Mouse (Mus musculus): Measurements from ENCODE around the gene Ndufa8. TPM values are rescaled to one million over a fixed set of nuclear protein-coding genes. Genes with fewer than 3 reads are reported as not detected.
A peak's percentile ranks its signal among the peaks of the same experiment; 100 is the strongest.

Ndufa8 gene
- polyA plus RNA-seq, 1 experiment: 78.4 TPM

DNA sequence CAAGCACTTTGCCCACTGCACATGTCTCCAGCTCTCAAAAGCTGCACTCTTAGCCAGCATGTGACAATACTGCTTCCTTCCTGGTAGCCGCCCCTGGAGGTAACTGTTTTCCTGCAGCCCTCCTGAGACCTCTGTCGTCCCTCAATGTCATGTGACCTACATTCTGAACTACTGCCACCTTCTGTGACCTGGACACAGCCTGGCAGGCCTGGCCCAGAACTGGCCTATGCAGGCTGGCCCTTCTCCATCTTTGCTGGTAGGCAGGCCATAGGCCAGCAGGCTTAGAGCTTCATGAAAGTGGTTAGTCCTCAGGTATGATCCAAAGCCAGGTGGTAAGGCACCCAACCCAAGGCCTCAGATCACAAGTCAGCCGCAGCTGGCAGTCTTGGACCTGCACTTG, 24.6 kb upstream of the Ndufa8 start:
- Histone ChIP-seq H3K36me3 (ENCODE audit: control insufficient read depth, insufficient read depth, low read length) (no peaks in the 10 kb centered on the region; the same call in 1 of the 2 replicates), H3K4me3 (ENCODE audit: control insufficient read depth, low read depth, low read length) (no peak overlapping the region), H3K4me1 (ENCODE audit: control insufficient read depth, insufficient read depth, low read length) (no peaks in the 10 kb centered on the region), H3K27ac (ENCODE audit: control insufficient read depth, insufficient read depth, low read depth, low read length) (no peak overlapping the region), H3K27me3 (ENCODE audit: control insufficient read depth, insufficient read depth, low read length) (no peaks in the 10 kb centered on the region)
- no peak for TF ChIP-seq POLR2A (IDR thresholded peaks at IDR 0.05; ENCODE audit: control insufficient read depth, low read depth, low read length)

DNA sequence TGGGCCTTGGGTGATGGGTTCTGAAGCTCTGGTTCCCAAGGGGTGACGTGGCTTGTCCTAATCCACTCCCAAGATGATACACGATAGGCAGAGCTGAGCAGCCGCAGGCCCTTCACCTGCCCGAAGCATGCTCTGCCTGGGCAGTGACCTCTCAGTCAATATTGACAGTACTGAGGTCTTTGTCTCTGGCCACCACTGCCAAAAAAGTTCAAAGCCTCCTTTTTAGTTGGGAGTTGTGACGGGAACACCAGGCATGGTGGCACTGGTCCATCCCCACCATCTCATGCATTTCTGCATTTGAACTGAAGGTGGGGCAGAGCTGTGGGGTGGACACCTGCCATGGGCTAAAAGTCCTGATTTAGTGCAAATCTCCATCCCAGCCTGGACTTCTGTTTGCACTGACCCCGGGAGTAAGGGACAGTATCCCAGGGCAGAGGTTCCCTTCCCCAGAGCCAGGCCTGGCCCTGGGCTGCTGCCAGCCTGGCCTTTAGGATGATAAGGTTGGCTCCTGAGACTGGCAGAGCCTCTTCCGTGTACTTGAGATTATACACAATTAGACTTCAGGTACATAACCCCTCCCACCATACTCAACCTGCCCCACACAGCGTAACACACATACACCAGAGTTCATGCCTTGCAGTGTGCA, 22.6 kb upstream of the Ndufa8 start:
- Histone ChIP-seq H3K27me3 (ENCODE audit: control insufficient read depth, insufficient read depth, low read length) (no peaks in the 10 kb centered on the region), H3K4me1 (ENCODE audit: control insufficient read depth, insufficient read depth, low read length) (no peaks in the 10 kb centered on the region), H3K36me3 (ENCODE audit: control insufficient read depth, insufficient read depth, low read length) (no peaks in the 10 kb centered on the region; the same call in 1 of the 2 replicates), H3K27ac (ENCODE audit: control insufficient read depth, insufficient read depth, low read depth, low read length) (no peak overlapping the region), H3K4me3 (ENCODE audit: control insufficient read depth, low read depth, low read length) (no peak overlapping the region)
- TF ChIP-seq CTCF (IDR thresholded peaks at IDR 0.05; ENCODE audit: control insufficient read depth, insufficient read depth, insufficient replicate concordance, low read depth, low read length) (no peak), POLR2A (IDR thresholded peaks at IDR 0.05; ENCODE audit: control insufficient read depth, low read depth, low read length) (no peak)

DNA sequence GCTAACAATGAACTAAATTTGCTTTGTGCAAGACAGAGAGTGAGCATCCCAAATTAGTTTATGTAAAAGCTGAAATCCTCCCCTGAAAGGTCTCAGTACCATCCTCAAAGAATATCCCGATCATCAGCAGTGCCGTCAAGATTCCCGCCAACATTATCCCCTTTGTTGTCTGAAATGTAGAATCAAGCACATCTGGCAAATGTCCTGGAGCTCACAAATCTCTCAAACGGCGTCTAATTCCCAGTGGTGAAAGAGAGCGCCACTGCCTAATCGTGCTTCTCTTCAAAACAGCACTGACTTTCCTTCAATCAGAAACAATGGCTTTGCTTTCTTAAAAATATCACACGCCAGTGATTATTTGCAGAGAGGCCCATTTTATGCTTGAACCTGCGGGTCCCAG, 17.9 kb upstream of the Ndufa8 start:
- Histone ChIP-seq H3K27me3 (ENCODE audit: control insufficient read depth, insufficient read depth, low read length) (no peaks in the 10 kb centered on the region), H3K4me1 (ENCODE audit: control insufficient read depth, insufficient read depth, low read length) (no peaks in the 10 kb centered on the region), H3K4me3 (ENCODE audit: control insufficient read depth, low read depth, low read length) (no peak overlapping the region), H3K27ac (ENCODE audit: control insufficient read depth, insufficient read depth, low read depth, low read length) (no peak overlapping the region), H3K36me3 (ENCODE audit: control insufficient read depth, insufficient read depth, low read length) (no peaks in the 10 kb centered on the region; the same call in 1 of the 2 replicates)
- TF ChIP-seq CTCF (IDR thresholded peaks at IDR 0.05; ENCODE audit: control insufficient read depth, insufficient read depth, insufficient replicate concordance, low read depth, low read length): no peak
- no peak for TF ChIP-seq POLR2A (IDR thresholded peaks at IDR 0.05; ENCODE audit: control insufficient read depth, low read depth, low read length)

DNA sequence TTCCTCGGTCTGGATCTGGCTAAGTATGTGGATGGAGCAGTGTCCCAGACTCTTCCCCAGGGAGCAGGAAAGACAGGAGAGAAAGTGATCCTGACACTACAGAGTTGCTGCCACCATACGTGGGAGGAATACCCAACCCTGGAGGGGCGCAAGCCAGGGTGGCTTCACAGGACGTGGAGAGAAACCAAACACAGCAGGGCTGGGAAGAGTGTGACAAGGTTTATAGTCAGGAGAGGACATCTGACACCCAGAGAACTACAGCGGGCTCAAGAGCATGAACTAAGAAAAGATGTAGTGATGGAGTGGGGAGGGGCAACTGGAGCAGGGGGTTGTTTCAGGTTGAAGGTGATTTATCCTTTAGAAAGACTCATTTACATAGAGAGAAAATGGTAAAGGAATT, 12.2 kb upstream of the Ndufa8 start:
- Histone ChIP-seq H3K27me3 (ENCODE audit: control insufficient read depth, insufficient read depth, low read length) (no peaks in the 10 kb centered on the region), H3K36me3 (ENCODE audit: control insufficient read depth, insufficient read depth, low read length) (peaks cover under 1% of the 10 kb centered on the region; the same call in 1 of the 2 replicates)

DNA sequence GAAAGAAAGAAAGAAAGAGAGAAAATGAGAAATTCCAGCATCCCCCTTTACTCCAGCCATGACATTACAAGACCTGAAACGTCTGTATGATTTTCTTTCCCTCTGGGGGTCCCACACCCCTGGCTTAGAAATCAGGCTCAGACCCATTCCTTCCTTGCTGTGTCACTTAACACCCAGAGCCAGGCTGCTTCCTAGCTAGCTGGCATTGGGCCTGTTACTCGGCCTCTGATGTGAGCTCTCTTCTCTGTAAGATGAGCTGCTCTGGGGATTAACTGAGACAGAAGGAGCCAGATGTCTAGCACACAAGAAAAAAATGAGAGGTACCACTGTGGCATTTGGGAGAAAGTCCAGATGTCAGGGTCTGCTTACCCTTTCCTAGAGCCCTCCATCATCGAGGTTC, 7.0 kb upstream of the Ndufa8 start:
- Histone ChIP-seq H3K27me3 (ENCODE audit: control insufficient read depth, insufficient read depth, low read length) (no peaks in the 10 kb centered on the region), H3K36me3 (ENCODE audit: control insufficient read depth, insufficient read depth, low read length) (0 out of 2 replicates have a peak, but pooled peaks cover 1% of the 10 kb centered on the region), H3K4me3 (ENCODE audit: control insufficient read depth, low read depth, low read length) (no peak overlapping the region), H3K27ac (ENCODE audit: control insufficient read depth, insufficient read depth, low read depth, low read length) (no peak overlapping the region), H3K4me1 (ENCODE audit: control insufficient read depth, insufficient read depth, low read length) (no peaks in the 10 kb centered on the region)
- no peak for TF ChIP-seq POLR2A (IDR thresholded peaks at IDR 0.05; ENCODE audit: control insufficient read depth, low read depth, low read length)
- TF ChIP-seq CTCF (IDR thresholded peaks at IDR 0.05; ENCODE audit: control insufficient read depth, insufficient read depth, insufficient replicate concordance, low read depth, low read length): no peak

More for the DNA sequence above, 12.2 kb upstream of the Ndufa8 start:
- H3K27ac ChIP-seq (ENCODE audit: control insufficient read depth, insufficient read depth, low read depth, low read length): no peak overlapping the region
- no peak overlapping the region for H3K4me3 ChIP-seq (ENCODE audit: control insufficient read depth, low read depth, low read length)
- H3K4me1 ChIP-seq (ENCODE audit: control insufficient read depth, insufficient read depth, low read length): no peaks in the 10 kb centered on the region
- TF ChIP-seq CTCF (IDR thresholded peaks at IDR 0.05; ENCODE audit: control insufficient read depth, insufficient read depth, insufficient replicate concordance, low read depth, low read length) (no peak), POLR2A (IDR thresholded peaks at IDR 0.05; ENCODE audit: control insufficient read depth, low read depth, low read length) (no peak)

DNA sequence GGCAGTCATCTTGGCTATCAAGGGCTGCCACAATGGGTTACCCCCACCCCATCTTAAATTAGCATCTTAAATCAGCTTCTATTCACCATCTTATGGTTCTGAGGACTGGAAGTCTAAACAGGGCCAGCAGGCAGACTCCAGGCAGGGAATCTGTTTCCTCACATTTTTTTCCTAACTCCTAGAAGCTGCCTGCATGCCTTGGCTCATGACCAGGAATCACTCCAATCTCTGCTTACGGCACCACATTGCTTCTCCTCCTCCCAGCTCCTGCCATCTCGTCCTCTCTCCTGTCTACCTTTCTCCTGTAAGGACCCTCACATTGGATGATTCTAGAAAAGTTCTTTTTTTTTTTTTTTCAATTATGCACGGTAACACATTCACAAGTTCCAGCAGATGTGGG, 4.0 kb upstream of the Ndufa8 start:
- TF ChIP-seq CTCF (IDR thresholded peaks at IDR 0.05; ENCODE audit: control insufficient read depth, insufficient read depth, insufficient replicate concordance, low read depth, low read length) (no peak), POLR2A (IDR thresholded peaks at IDR 0.05; ENCODE audit: control insufficient read depth, low read depth, low read length) (no peak)
- Histone ChIP-seq H3K27me3 (ENCODE audit: control insufficient read depth, insufficient read depth, low read length) (no peaks in the 10 kb centered on the region), H3K4me3 (ENCODE audit: control insufficient read depth, low read depth, low read length) (no peak overlapping the region), H3K4me1 (ENCODE audit: control insufficient read depth, insufficient read depth, low read length) (no peaks in the 10 kb centered on the region), H3K36me3 (ENCODE audit: control insufficient read depth, insufficient read depth, low read length) (0 out of 2 replicates have a peak, but pooled peaks cover 1% of the 10 kb centered on the region), H3K27ac (ENCODE audit: control insufficient read depth, insufficient read depth, low read depth, low read length) (no peak overlapping the region)

DNA sequence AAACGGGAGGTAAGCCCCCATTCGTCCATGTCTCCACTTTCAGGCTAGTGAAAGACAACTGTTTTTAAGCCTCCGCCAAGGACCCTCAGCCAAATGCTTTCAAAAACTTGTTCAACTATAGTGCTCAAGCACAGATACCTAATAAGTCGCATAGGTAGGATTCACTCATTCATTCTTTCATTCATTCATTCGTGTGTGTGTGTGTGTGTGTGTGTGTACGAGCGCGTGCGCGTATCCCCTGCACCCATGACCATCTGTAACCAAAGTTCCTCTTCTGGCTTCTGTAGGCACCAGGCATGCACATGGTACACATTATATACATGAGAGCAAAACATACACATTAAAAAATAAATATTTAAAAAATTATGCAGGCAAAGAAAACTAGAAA, 355 bp upstream of the Ndufa8 start:
- peak overlapping the region; percentile 89 for H3K27ac ChIP-seq (ENCODE audit: control insufficient read depth, insufficient read depth, low read depth, low read length)
- no peaks in the 10 kb centered on the region for H3K36me3 ChIP-seq (ENCODE audit: control insufficient read depth, insufficient read depth, low read length)
- H3K4me1 ChIP-seq (ENCODE audit: control insufficient read depth, insufficient read depth, low read length): no peaks in the 10 kb centered on the region; the same call in 1 of the 2 replicates
- no peaks in the 10 kb centered on the region for H3K27me3 ChIP-seq (ENCODE audit: control insufficient read depth, insufficient read depth, low read length)
- TF ChIP-seq CTCF (IDR thresholded peaks at IDR 0.05; ENCODE audit: control insufficient read depth, insufficient read depth, insufficient replicate concordance, low read depth, low read length) (no peak), POLR2A (IDR thresholded peaks at IDR 0.05; ENCODE audit: control insufficient read depth, low read depth, low read length) (no peak)
- H3K4me3 ChIP-seq (ENCODE audit: control insufficient read depth, low read depth, low read length): peak overlapping the region; percentile 96
